In genomic region chr6:71438070-71438469, GRCm38 (mm10) we compare ENCODE assay signal across 9 mouse cellular contexts. TPM values are rescaled to one million over a fixed set of nuclear protein-coding genes. Genes with fewer than 3 reads are reported as not detected.
A peak's percentile ranks its signal among the peaks of the same experiment; 100 is the strongest.
DNase-seq lines count a peak whose midpoint lies in the region; ATAC-seq and TF ChIP-seq lines count a peak whose summit lies in the region.
"Had no signal": no experiment of that assay in that cellular context is flagged by ENCODE, and none has a peak within 500 bp of the region (broad histone marks: within the 10 kb centered on the region; RNA-seq: fewer than 3 reads in every experiment).

No protein-coding gene starts in this region.

- in situ Hi-C loops in CH12.LX (cut with MboI; ENCODE audit: low pct_ligation_motif_present, low pct_unique_long_range_greater_than_20kb, low sequenced_read_pairs): loop anchor here (25.0 kb wide), 1 partner anchor 374 kb away; no protein-coding TSS in a partner anchor

- peaks cover 38% of the 10 kb centered on the region for H3K4me1 ChIP-seq in heart, embryonic 12.5 days (replicated peaks)
- peaks cover 2 to 23% of the 10 kb centered on the region in 2 experiments; a peak in 3 of 4 replicates for H3K4me1 ChIP-seq in CH12.LX (ENCODE audit: control insufficient read depth in 1 of 2, insufficient read depth in 2 of 2)
- peaks cover 33% of the 10 kb centered on the region for H3K4me1 ChIP-seq in forebrain, postnatal 0 days (ENCODE audit: insufficient read depth)
- H3K4me1 ChIP-seq in liver, postnatal 0 days (ENCODE audit: insufficient read depth): peaks cover 27% of the 10 kb centered on the region

- no peak for TF ChIP-seq RAD21 in CH12.LX (IDR thresholded peaks at IDR 0.05; ENCODE audit: low read depth, low read length)

- no peaks in the 10 kb centered on the region for H3K36me3 ChIP-seq in heart, embryonic 12.5 days
- no peaks in the 10 kb centered on the region for H3K36me3 ChIP-seq in CH12.LX (replicated peaks in 1 of 2; ENCODE audit: control insufficient read depth in 1 of 2, insufficient read depth in 1 of 2, low read length in 1 of 2)
- H3K36me3 ChIP-seq in forebrain, postnatal 0 days (ENCODE audit: insufficient read depth): no peaks in the 10 kb centered on the region
- no peaks in the 10 kb centered on the region for H3K36me3 ChIP-seq in liver, postnatal 0 days (replicated peaks; ENCODE audit: insufficient read depth, low read length)

- WGBS in heart, embryonic 12.5 days: 74% methylated on average over 1 of the region's 1 CpGs
- 77% methylated on average over 1 of the region's 1 CpGs for WGBS in forebrain, postnatal 0 days
- 57% methylated on average over 1 of the region's 1 CpGs for WGBS in liver, postnatal 0 days (ENCODE audit: insufficient replicate concordance)

- TF ChIP-seq EP300 in CH12.LX (IDR thresholded peaks at IDR 0.05; ENCODE audit: low read length): no peak
- TF ChIP-seq EP300 in liver, postnatal 0 days (IDR thresholded peaks at IDR 0.05; ENCODE audit: low read depth): no peak

- H3K4me3 ChIP-seq in heart, embryonic 12.5 days: no peak overlapping the region
- H3K4me3 ChIP-seq in CH12.LX (replicated peaks in 1 of 3; ENCODE audit: low read depth in 2 of 3, low read length in 2 of 3, poor library complexity in 1 of 3): no peak overlapping the region
- H3K4me3 ChIP-seq in forebrain, postnatal 0 days (ENCODE audit: low read depth, low read length): no peak overlapping the region
- H3K4me3 ChIP-seq in liver, postnatal 0 days (ENCODE audit: low read depth, low read length): peak overlapping the region; percentile 8; the same call in 1 of the 2 replicates

- TF ChIP-seq CTCF in CH12.LX (conservative IDR thresholded peaks at IDR 0.05 in 1 of 2, IDR thresholded peaks at IDR 0.05 in 1 of 2; ENCODE audit: low read depth in 2 of 2, low read length in 2 of 2): no peak
- no peak for TF ChIP-seq CTCF in forebrain, postnatal 0 days (IDR thresholded peaks at IDR 0.05; ENCODE audit: low read depth)
- TF ChIP-seq CTCF in liver, postnatal 0 days (IDR thresholded peaks at IDR 0.05; ENCODE audit: low read depth): no peak

- H3K4me2 ChIP-seq in heart, embryonic 12.5 days: 0 out of 2 replicates have a peak overlapping the region, but pooled peaks have one; percentile 13
- H3K4me2 ChIP-seq in CH12.LX (ENCODE audit: insufficient read depth, low read depth, poor library complexity, severe bottlenecking): peak overlapping the region; percentile 40
- H3K4me2 ChIP-seq in forebrain, postnatal 0 days (ENCODE audit: low read depth): peak overlapping the region; percentile 82; the same call in 1 of the 2 replicates
- H3K4me2 ChIP-seq in liver, postnatal 0 days (ENCODE audit: low read depth, low read length): peak overlapping the region; percentile 86

- dilution Hi-C loops in CH12.LX (cut with MboI; ENCODE audit: extremely low pct_ligation_motif_present, extremely low pct_unique_long_range_greater_than_20kb, low sequenced_read_pairs): no loop called here

- H3K79me2 ChIP-seq in CH12.LX (replicated peaks; ENCODE audit: control insufficient read depth, extremely low read depth, insufficient read depth, poor library complexity, severe bottlenecking): peaks cover 35% of the 10 kb centered on the region

- no peaks in the 10 kb centered on the region for H3K9me3 ChIP-seq in heart, embryonic 12.5 days (replicated peaks)
- H3K9me3 ChIP-seq in CH12.LX (replicated peaks; ENCODE audit: low read length): peaks cover under 1% of the 10 kb centered on the region
- no peaks in the 10 kb centered on the region for H3K9me3 ChIP-seq in forebrain, postnatal 0 days (ENCODE audit: low read length)
- no peaks in the 10 kb centered on the region for H3K9me3 ChIP-seq in liver, postnatal 0 days (ENCODE audit: low read length)

- TF ChIP-seq POLR2A in CH12.LX (IDR thresholded peaks at IDR 0.05; ENCODE audit: low read depth, low read length): no peak

- no peak overlapping the region; the same call in 1 of the 2 replicates for H3K9ac ChIP-seq in heart, embryonic 12.5 days
- no peak overlapping the region for H3K9ac ChIP-seq in CH12.LX (ENCODE audit: insufficient read depth, low read depth)
- H3K9ac ChIP-seq in forebrain, postnatal 0 days: no peak overlapping the region; the same call in 1 of the 2 replicates
- H3K9ac ChIP-seq in liver, postnatal 0 days (replicated peaks): no peak overlapping the region

- H3K27me3 ChIP-seq in heart, embryonic 12.5 days (replicated peaks): no peaks in the 10 kb centered on the region
- no peaks in the 10 kb centered on the region for H3K27me3 ChIP-seq in CH12.LX (replicated peaks)
- H3K27me3 ChIP-seq in forebrain, postnatal 0 days (ENCODE audit: insufficient read depth, low read length): no peaks in the 10 kb centered on the region
- no peaks in the 10 kb centered on the region for H3K27me3 ChIP-seq in liver, postnatal 0 days (ENCODE audit: insufficient read depth, low read length)

- no peak overlapping the region for H3K27ac ChIP-seq in heart, embryonic 12.5 days (ENCODE audit: poor library complexity, severe bottlenecking)
- no peak overlapping the region for H3K27ac ChIP-seq in CH12.LX (ENCODE audit: insufficient read depth, low read depth)
- H3K27ac ChIP-seq in forebrain, postnatal 0 days (ENCODE audit: low read depth, low read length): no peak overlapping the region
- no peak overlapping the region for H3K27ac ChIP-seq in liver, postnatal 0 days (ENCODE audit: low read depth)

- ATAC-seq in heart, embryonic 12.5 days (ENCODE audit: insufficient number of reproducible peaks, low FRiP score): no peak
- no peak for ATAC-seq in forebrain, postnatal 0 days
- no peak for ATAC-seq in liver, postnatal 0 days

- DNase-seq in heart, adult 8-10 months (ENCODE audit: low spot score): no peak
- DNase-seq in CH12.LX (ENCODE audit: extremely low read depth): no peak
- DNase-seq in forebrain, postnatal 0 days: no peak
- no peak for DNase-seq in liver, postnatal 0 days
- no peak for DNase-seq in ovary, postnatal 14 days (ENCODE audit: low spot score)
- no peak for DNase-seq in thymus, adult 18-20 months
- DNase-seq in thymus, postnatal 10 days (ENCODE audit: low spot score in 2 of 2): no peak
- DNase-seq: thymus, postnatal 25 days had no signal

TF ChIP-seq in CH12.LX, 34 proteins besides CTCF, POLR2A, EP300 and RAD21:
- no peak for TF ChIP-seq JUND (conservative IDR thresholded peaks at IDR 0.05; ENCODE audit: low read depth, low read length)
- no peak for TF ChIP-seq NELFE (IDR thresholded peaks at IDR 0.05; ENCODE audit: low read depth, low read length)
- TF ChIP-seq MAFK (IDR thresholded peaks at IDR 0.05; ENCODE audit: insufficient replicate concordance, low read length): peak; percentile 84
- no peak for TF ChIP-seq USF2 (conservative IDR thresholded peaks at IDR 0.05; ENCODE audit: low read depth, low read length)
- TF ChIP-seq CHD1 (IDR thresholded peaks at IDR 0.05; ENCODE audit: low read depth, low read length): no peak
- TF ChIP-seq ZKSCAN1 (IDR thresholded peaks at IDR 0.05; ENCODE audit: borderline replicate concordance, low read depth, low read length): no peak

RNA-seq across cellular contexts. Expression of gene Rmnd5a, which starts 2.4 kb away (rescaled TPM):
- polyA plus RNA-seq in heart, embryonic 12.5 days (2016; fragmentation: Nextera tagmentation; extraction: Ambion mirVana): 15.2 and 17.0 TPM in 2 replicates
- total RNA-seq in heart, adult 8-10 months (2022): 10 to 100 TPM; 74.5 to 77.5 (median 77.2) TPM
- total RNA-seq in CH12.LX (2012; rRNA removed) (19.1 and 23.4 TPM in 2 replicates), CH12.LX (2014; rRNA removed) (40.6 and 47.2 TPM in 2 replicates)
- polyA plus RNA-seq in CH12.LX (2012; ENCODE audit: insufficient read length, low read depth): 22.7 and 23.5 TPM in 2 replicates
- 45.6 and 55.6 TPM in 2 replicates for total RNA-seq in forebrain, postnatal 0 days (2014; rRNA removed)
- polyA plus RNA-seq in forebrain, postnatal 0 days (2015; fragmentation: Nextera tagmentation; extraction: Ambion mirVana): 5.3 and 6.4 TPM in 2 replicates
- polyA plus RNA-seq in liver, postnatal 0 days (2015; fragmentation: Nextera tagmentation; extraction: Ambion mirVana): 6.3 and 6.6 TPM in 2 replicates

RNA-seq across cellular contexts. Expression of gene Rnf103, which starts 55.6 kb away (rescaled TPM):
- 20.7 and 21.6 TPM in 2 replicates for polyA plus RNA-seq in heart, embryonic 12.5 days (2016; fragmentation: Nextera tagmentation; extraction: Ambion mirVana)
- 10 to 100 TPM; 21.9 to 24.4 (median 22.7) TPM for total RNA-seq in heart, adult 8-10 months (2022)
- 3.5 and 4.2 TPM in 2 replicates for total RNA-seq in CH12.LX (2012; rRNA removed)
- total RNA-seq in CH12.LX (2014; rRNA removed): 7.0 and 7.9 TPM in 2 replicates
- 5.7 and 6.0 TPM in 2 replicates for polyA plus RNA-seq in CH12.LX (2012; ENCODE audit: insufficient read length, low read depth)
- total RNA-seq in forebrain, postnatal 0 days (2014; rRNA removed): 34.5 and 41.0 TPM in 2 replicates
- 15.6 and 21.3 TPM in 2 replicates for polyA plus RNA-seq in forebrain, postnatal 0 days (2015; fragmentation: Nextera tagmentation; extraction: Ambion mirVana)
- polyA plus RNA-seq in liver, postnatal 0 days (2015; fragmentation: Nextera tagmentation; extraction: Ambion mirVana): 24.0 and 28.0 TPM in 2 replicates

Comparison
In these comparisons a context has a peak if more than half of its experiments do, and no peak if none do; other contexts are left out.
1. H3K4me2 ChIP-seq: peak in every context shown above with its lines; median percentile 86 in liver, postnatal 0 days; 82 in forebrain, postnatal 0 days; 40 in CH12.LX; 13 in heart, embryonic 12.5 days.